Mouse (Mus musculus) lung, postnatal 0 days (tissue): Measurements from ENCODE around the gene Ccnl1. TPM values are rescaled to one million over a fixed set of nuclear protein-coding genes. Genes with fewer than 3 reads are reported as not detected.

Experiments used
- ATAC-seq: fragments of 200-750 bp; cut with Nextera tagmentation; 2 replicates; pipeline ENCODE4 v1.8.0; 2017; ENCODE audit warnings: moderate library complexity
- DNase-seq: peaks from one replicate; pipeline ENCODE4 v3.0.0-alpha.2; 2016; ENCODE audit warnings: low spot score
- H3K27ac ChIP-seq: fragments of 300-500 bp; sonication (generic); 2 replicates; pipeline ENCODE4 v1.5.1; 2014; ENCODE audit warnings: antibody characterized with exemption, mild to moderate bottlenecking, low read length, mixed read lengths
- H3K27me3 ChIP-seq: fragments of 300-500 bp; sonication (generic); replicated peaks from 2 replicates; pipeline ENCODE4 v1.6.1; 2014; ENCODE audit warnings: low read length, mixed read lengths; ENCODE audit not compliant: insufficient read depth
- H3K36me3 ChIP-seq: fragments of 300-500 bp; sonication (generic); 2 replicates; pipeline ENCODE4 v1.6.1; 2014; ENCODE audit warnings: low read length, mixed read lengths; ENCODE audit not compliant: insufficient read depth
- H3K4me1 ChIP-seq: fragments of 300-500 bp; sonication (generic); 2 replicates; pipeline ENCODE4 v1.6.1; 2014; ENCODE audit warnings: antibody characterized with exemption, low read depth, low read length, mixed read lengths; ENCODE audit not compliant: insufficient read depth
- H3K4me2 ChIP-seq: fragments of 300-500 bp; sonication (generic); replicated peaks from 2 replicates; pipeline ENCODE4 v1.6.1; 2014; ENCODE audit warnings: low read depth, mild to moderate bottlenecking, low read length, moderate library complexity, mixed read lengths
- H3K4me3 ChIP-seq: fragments of 300-500 bp; sonication (generic); 2 replicates; pipeline ENCODE4 v1.5.1; 2014; ENCODE audit warnings: low read depth, low read length
- H3K9ac ChIP-seq: fragments of 300-500 bp; sonication (generic); replicated peaks from 2 replicates; pipeline ENCODE4 v1.6.1; 2014; ENCODE audit warnings: low read depth, mild to moderate bottlenecking
- H3K9me3 ChIP-seq: fragments of 300-500 bp; sonication (generic); 2 replicates; pipeline ENCODE4 v1.6.1; 2016; ENCODE audit warnings: low read length, mixed read lengths
- CTCF ChIP-seq: IDR thresholded peaks from 2 replicates; pipeline ENCODE4 v1.5.1; 2016; ENCODE audit warnings: antibody characterized with exemption, mild to moderate bottlenecking
- EP300 ChIP-seq: IDR thresholded peaks from 2 replicates; pipeline ENCODE4 v1.6.1; 2016; ENCODE audit warnings: antibody characterized with exemption, mild to moderate bottlenecking, control low read depth
- WGBS: fragments of 180-500 bp; shearing (Covaris S2); extraction: QIAGEN DNeasy Blood & Tissue Kit; methylation state at CpG from one replicate; pipeline ENCODE4 v1.1.7; 2014; 5-methylcytosine and 5-hydroxymethylcytosine counted together
- polyA plus RNA-seq: library from polyadenylated mRNA; unstranded; fragments of >200 nt; fragmentation: Nextera tagmentation; extraction: Ambion mirVana; gene quantifications from 2 replicates; pipeline ENCODE4 v1.2.1, GENCODE M21; 2015

Gene Ccnl1
- polyA plus RNA-seq, 1 experiment from 2014 or later, result 94.5 TPM

DNA sequence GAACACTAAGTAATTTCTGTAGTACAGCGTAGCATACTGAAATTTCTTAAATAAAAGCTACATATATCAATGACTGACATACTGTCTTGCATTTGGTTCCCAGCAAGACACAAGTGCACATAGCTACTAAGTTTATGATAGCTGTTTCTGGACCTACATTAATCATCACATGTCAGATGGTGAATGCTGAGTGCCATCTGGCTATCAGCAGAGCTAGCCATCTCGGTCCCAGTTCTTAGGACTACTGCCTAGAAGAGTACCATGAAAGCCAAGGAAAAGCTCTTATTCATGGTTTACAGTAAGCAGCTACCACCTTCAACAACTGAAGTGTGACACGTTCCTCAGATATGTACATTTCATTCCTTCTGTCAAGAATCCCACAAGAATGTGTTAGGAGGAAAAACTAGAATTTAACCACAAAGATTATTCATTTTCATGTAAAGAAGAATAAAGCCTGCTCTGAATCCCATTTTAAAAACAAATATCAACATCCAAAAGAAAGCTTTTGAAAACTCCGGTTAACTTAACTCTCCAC is 7.2 kb downstream of the Ccnl1 start:
- H3K9ac ChIP-seq, result no peak overlapping the region
- H3K4me2 ChIP-seq, result no peak overlapping the region
- H3K27ac ChIP-seq, result no peak overlapping the region
- no peak for ATAC-seq
- 82% methylated on average over 4 of the region's 4 CpGs for WGBS
- H3K36me3 ChIP-seq, result peaks cover 40% of the 10 kb centered on the region
- no peak for DNase-seq
- peaks cover 11% of the 10 kb centered on the region; the same call in 1 of the 2 replicates for H3K4me1 ChIP-seq
- no peak overlapping the region for H3K4me3 ChIP-seq
- TF ChIP-seq CTCF (no peak), EP300 (no peak)
- no peaks in the 10 kb centered on the region for H3K27me3 ChIP-seq
- no peaks in the 10 kb centered on the region for H3K9me3 ChIP-seq

DNA sequence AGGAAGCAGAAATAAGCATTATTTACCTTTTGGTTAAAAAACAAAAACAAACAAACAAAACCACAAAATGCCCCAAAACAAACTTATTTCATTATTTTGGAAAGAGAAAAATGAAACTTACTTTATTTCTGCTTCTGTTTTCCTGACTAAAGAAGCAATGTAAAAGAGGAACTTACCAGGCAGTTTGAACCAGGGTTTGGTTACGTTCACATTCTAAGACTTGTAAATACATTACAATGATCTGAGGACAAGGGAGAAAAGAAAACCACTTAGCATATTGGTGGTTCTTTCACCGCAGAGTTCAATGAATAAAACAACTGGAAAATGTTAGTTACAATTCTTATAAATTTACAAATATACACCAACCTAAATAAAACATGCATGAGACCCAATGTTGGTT is 7.7 kb downstream of the Ccnl1 start:
- Histone ChIP-seq H3K27me3 (no peaks in the 10 kb centered on the region), H3K9me3 (no peaks in the 10 kb centered on the region), H3K4me1 (peaks cover 11% of the 10 kb centered on the region; the same call in 1 of the 2 replicates), H3K4me3 (no peak overlapping the region), H3K4me2 (no peak overlapping the region), H3K36me3 (peaks cover 46% of the 10 kb centered on the region), H3K9ac (no peak overlapping the region), H3K27ac (no peak overlapping the region)
- ATAC-seq (no peak), DNase-seq (no peak)
- TF ChIP-seq CTCF (no peak), EP300 (no peak)
- WGBS, result 89% methylated on average over 2 of the region's 2 CpGs

DNA sequence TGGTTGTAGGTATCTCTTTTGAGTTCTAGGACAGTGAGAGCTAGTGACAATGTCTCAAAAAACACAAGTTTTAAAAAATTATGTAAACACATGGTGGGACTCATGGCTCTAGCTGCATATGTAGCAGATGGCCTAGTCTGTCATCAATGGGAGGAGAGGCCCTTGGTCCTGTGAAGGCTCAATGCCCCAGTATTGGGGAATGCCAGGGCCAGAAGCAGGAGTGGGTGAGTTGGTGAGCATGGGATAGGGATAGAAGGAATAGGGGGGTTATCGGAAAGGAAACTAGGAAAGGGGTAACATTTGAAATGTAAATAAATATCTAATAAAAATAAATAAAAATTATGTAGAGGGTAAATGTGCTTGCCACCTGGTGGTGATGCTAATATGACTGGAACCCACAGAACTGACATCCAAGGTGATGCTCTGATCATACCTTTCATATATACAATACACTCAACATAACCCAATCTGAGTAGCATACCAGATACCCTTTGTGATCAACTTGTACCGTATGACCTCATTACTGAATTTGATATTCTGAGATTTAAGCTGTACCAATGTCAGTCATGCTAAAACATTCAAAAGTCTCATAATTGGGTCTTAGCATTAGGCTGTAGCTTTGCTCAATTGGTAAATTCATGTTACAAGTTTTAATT is 12.6 kb downstream of the Ccnl1 start:
- Histone ChIP-seq H3K4me3 (no peak overlapping the region), H3K9ac (no peak overlapping the region), H3K27ac (no peak overlapping the region), H3K27me3 (no peaks in the 10 kb centered on the region), H3K36me3 (peaks cover 43% of the 10 kb centered on the region), H3K4me1 (no peaks in the 10 kb centered on the region), H3K4me2 (no peak overlapping the region), H3K9me3 (no peaks in the 10 kb centered on the region)
- WGBS, result 90% methylated on average over 2 of the region's 2 CpGs
- no peak for TF ChIP-seq EP300
- TF ChIP-seq CTCF, result no peak
- ATAC-seq (no peak), DNase-seq (no peak)

DNA sequence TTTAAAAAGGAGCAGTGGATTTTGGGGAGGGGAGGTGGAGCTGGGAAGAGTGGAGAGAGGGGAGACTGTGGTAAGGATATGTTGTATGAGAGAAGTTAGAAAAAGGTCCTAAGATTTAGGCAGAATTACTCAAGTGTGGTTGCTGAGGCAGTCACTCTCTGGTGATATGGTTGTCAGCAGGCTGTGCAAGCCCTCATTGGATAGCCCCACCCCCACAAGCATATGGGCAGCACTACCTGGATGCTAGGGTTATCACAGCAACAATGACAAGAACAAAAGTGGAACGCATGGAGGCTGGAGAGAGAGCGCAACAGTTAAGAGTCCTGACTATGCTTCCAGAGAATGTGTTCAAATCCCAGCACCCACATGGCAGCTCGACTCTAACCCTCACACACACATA is 13.3 kb downstream of the Ccnl1 start:
- no peaks in the 10 kb centered on the region for H3K27me3 ChIP-seq
- ATAC-seq (no peak), DNase-seq (no peak)
- no peak for TF ChIP-seq EP300
- TF ChIP-seq CTCF, result no peak
- H3K4me3 ChIP-seq, result no peak overlapping the region
- H3K4me2 ChIP-seq, result no peak overlapping the region
- H3K4me1 ChIP-seq, result no peaks in the 10 kb centered on the region
- 75% methylated on average over 3 of the region's 3 CpGs for WGBS
- H3K27ac ChIP-seq, result no peak overlapping the region
- H3K9ac ChIP-seq, result no peak overlapping the region
- no peaks in the 10 kb centered on the region for H3K9me3 ChIP-seq
- H3K36me3 ChIP-seq, result peaks cover 43% of the 10 kb centered on the region

DNA sequence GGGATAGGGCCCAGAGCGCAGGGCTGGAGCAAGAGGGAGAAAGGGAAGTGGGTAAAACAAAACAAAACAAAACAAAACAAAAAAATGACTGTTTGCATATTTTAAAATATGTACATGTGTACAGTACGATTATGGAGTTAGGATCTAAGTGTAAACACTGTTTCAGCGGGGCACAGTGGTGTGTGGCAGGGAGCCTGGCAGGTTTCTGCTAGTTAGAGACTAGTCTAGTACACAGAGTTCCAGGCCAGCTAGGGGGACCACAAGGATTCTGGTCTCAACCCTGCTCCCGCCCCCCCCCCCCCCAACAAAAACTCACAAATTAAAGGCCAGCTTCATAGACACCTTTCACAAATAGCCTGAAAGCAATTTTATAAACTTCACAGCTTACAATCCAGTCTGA is 14.6 kb downstream of the Ccnl1 start:
- TF ChIP-seq CTCF (no peak), EP300 (no peak)
- no peak for ATAC-seq

DNA sequence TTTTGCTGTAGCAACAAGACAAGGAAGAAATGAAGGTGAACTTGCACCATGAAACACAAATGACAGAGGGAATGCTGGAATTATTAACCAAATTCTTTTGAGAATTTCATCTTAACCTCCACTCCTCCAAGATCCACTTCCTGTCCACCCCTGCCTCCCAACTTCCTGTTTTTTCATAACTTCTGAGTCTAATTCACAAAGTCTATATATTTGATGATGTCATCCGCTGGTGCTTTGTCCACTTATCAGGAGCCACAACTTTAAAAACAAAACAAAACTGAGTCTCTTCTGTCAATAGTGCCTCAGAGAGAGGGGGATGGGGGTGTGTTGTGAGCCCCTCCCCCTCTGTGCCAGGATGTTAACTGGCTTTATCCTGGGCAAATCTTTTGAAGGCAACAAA is 17.0 kb downstream of the Ccnl1 start:
- Histone ChIP-seq H3K36me3 (peaks cover 16% of the 10 kb centered on the region), H3K27me3 (no peaks in the 10 kb centered on the region), H3K4me2 (no peak overlapping the region), H3K4me3 (no peak overlapping the region), H3K4me1 (no peaks in the 10 kb centered on the region), H3K9me3 (no peaks in the 10 kb centered on the region), H3K9ac (no peak overlapping the region), H3K27ac (no peak overlapping the region)
- TF ChIP-seq CTCF (no peak), EP300 (no peak)
- 59% methylated on average over 1 of the region's 1 CpGs for WGBS
- no peak for DNase-seq
- ATAC-seq, result no peak

More for the DNA sequence above, 14.6 kb downstream of the Ccnl1 start:
- Histone ChIP-seq H3K9me3 (no peaks in the 10 kb centered on the region), H3K4me2 (no peak overlapping the region), H3K4me3 (no peak overlapping the region), H3K27me3 (no peaks in the 10 kb centered on the region), H3K36me3 (peaks cover 37% of the 10 kb centered on the region), H3K27ac (no peak overlapping the region), H3K4me1 (no peaks in the 10 kb centered on the region), H3K9ac (no peak overlapping the region)
- no peak for DNase-seq
- 75% methylated on average over 4 of the region's 4 CpGs for WGBS
